Mouse (Mus musculus) left cerebral cortex, postnatal 25 days (tissue): ENCODE measurements at regions not wholly inside any gene's neighbourhood (a gene's known extent, or its start where the extent isn't known, plus 50 kb on each side); places are given as distances from the start of the nearest gene placed in this dataset.
"Not testable (repeated sequence)": the region's sequence is repeated elsewhere in the genome, so short reads cannot be mapped to it uniquely, and the experiment has no call there.

Experiments
- DNase-seq, 2 experiments: peaks; one replicate each; pipeline ENCODE4 v3.0.0; 2022; ENCODE audit warnings: low spot score in 2 of 2, mixed read lengths in 1 of 2
- intact Hi-C: fragments of 180-260 bp; cut with DNase I; formaldehyde crosslinking; loops from one replicate; pipeline ENCODE4 v1.15.1; 2025

DNA sequence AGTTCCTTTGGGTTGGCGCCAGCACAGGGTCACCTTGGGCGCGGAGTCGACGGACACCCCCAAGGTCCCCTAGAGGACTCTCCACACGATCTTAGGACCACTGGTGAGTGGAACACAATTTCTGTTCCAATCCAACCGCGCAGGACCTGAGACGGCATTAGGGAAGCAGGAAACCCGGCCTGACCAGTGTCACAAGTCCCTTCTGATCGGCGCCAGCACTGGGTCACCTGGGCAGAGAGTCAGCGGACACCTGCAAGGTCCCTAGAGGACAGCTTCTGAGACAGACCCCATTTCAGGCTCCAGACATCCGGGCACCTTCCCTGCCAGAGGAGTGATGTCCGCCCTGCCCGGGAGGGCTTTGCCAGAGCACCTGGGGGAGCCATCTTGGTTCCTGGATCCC lies 74.2 kb upstream of the Cdh13 start:
- DNase-seq: not testable (repeated sequence)

DNA sequence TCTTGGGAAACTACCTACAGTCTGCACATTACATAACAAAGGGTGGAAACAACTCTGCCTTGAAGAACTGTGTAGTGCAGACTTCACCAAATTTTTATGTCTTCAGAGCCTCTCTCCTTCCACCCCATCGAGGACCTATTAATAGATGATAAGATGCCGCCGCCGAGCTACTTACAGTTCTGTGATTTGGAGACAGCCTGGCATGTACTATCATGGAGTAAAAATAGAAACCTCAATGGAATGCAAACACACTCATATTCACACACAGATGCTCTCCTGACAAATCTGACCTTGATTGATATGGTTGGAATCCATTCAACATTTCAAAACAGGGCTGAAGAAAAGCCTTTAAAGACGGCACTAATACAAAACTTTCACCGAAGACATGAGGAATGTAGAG lies 92.7 kb upstream of the Cdh13 start:
- peak in 1 of 2 experiments; percentile 28 for DNase-seq
- intact Hi-C loops: no loop called here

More for the DNA sequence above, 74.2 kb upstream of the Cdh13 start:
- intact Hi-C loops: not testable (repeated sequence)

DNA sequence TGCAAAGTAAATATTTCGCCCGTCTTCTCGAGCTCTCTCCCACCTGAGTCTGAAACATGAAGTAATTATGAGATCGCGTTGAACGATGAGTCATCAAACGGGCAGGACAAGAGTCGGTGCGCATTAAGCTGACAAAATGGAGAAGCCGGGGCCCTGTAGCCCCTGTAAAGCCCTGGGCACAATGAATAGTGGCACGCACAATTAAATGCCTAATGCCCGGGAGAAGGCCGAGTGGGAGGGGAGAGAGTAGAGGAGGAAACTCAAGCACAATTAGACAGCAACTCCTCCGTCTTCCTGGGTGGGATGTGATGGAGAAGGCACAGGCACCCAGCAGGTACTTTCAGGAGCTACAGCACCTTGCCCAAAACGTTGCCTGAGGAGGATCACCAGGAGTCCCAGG lies 94.3 kb upstream of the Cdh13 start:
- DNase-seq: no peak
- intact Hi-C loops: no loop called here

DNA sequence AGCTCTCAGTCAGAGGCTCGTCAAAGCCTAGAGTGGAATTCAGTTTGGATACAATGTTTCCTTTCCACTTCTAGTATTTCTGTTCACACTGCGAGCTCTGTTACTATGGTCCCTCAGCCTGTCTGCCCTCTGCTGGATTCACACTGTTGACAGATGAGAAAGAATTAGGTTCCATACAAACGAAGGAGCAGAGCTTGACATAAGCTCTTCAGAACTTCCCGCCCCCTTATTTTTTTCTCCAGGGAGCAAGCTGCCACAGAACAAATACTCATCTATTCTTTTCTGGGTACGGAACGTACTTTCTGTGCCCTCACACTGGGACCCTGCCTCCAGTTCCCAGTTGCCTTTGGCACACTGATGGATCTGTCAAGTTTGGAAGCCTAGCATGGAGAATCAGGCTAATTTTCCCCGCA lies 114.5 kb upstream of the Cdh13 start:
- peak in 1 of 2 experiments; percentile 22 for DNase-seq
- intact Hi-C loops: loop anchor here (10.0 kb wide), 1 partner anchor 234 kb away; no protein-coding TSS in a partner anchor

DNA sequence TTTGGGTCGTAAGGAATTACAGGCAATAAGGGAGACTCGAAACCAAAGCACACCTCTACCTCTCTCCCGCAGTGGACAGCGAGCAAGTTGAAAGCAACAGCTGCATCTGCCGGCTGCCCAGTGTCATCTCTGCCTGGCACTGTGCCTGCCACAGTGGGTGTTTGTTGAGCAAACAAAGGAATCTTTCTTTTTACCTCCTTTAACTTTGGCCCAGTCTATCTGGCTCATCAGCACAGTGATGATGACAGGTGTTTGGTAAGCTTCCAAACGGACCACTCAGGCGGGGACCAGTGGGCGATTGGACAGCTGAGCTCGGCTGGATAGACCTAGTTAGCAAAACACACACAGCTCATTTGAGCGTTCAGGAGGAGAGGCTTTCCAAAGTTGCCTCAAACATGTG lies 121.4 kb upstream of the Cdh13 start:
- intact Hi-C loops: loop anchor here (10.0 kb wide), 1 partner anchor 227 kb away; no protein-coding TSS in a partner anchor
- DNase-seq: peak; percentile 38 to 61

DNA sequence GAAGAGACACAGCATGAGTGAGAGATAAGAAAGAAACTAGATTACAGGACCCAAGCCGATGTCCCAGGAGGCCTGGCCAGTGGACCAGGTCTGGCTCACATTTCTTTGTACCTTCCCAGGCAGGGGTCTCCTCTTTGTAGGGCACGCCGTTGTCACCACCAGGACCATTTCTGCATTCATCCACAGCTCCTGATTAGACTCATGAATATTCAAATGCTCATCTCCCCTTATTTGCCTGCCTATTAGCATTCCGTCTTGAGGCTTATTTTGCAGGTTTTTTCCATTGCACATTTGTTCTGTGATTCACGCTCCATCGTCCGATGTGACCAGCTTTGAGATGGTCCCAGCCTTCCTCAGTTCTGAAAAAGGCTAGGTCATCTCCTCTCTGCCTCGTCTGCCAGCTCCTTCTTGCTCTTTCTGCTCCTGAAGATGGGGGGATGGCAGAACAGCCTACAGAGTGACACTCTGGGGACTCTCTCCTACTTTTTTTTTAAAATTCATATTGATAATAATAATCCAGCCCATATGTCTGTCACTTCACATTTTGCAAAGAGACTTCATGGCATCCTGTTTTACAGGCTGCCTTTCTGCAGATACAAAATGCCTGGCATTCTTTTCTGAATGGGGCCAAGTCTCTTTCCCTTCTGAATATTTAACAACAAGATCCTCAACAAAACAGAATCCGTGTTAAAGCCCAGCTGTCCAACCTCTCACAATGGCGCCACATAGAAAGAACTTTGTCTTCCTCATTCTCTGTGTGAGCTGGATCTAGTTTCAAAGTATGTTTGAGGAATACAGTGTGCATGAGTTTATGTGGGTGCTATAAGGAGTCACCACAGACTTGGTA lies 136.0 kb upstream of the Cdh13 start:
- intact Hi-C loops: no loop called here
- peak in 1 of 2 experiments; percentile 31 for DNase-seq

DNA sequence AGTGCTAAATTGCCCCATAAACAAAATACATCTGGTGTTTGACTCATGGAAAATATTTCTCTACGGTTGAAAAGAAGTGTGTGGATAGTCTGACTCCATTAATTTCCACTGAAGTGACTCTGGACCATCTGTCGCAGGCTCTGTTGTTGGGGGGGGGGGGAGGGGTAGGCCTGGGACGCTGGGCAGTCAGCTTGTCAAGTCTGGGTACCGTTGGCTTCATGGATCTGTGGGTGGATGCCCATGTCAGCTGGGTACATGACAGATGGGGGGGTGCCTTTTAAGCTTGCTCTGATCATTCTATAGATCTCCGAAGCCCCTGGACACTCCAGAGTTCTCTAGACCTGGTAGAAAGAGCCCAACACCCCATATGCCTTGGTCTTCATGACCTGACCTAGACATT lies 139.0 kb upstream of the Cdh13 start:
- DNase-seq: no peak
- intact Hi-C loops: no loop called here

DNA sequence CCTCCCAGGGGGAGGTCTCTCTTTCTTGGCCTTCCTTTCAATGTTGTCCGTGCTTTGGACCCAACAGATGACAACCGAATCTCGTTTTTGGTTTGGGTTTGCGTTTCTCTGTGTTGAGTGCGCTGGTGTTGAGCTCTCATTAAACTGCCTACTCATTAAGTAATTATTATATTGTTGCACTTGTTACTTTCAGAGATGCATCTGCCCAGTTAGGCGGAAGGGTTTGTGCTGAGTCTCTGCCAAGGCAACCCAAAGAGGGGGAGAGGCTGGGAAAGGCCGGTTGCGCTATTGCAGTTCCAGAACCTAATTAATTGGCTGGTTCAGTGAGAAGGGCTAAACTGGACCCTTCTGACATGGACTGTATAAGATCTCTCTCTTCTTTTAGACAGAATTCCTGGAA lies 141.2 kb upstream of the Cdh13 start:
- intact Hi-C loops: no loop called here
- DNase-seq: no peak

DNA sequence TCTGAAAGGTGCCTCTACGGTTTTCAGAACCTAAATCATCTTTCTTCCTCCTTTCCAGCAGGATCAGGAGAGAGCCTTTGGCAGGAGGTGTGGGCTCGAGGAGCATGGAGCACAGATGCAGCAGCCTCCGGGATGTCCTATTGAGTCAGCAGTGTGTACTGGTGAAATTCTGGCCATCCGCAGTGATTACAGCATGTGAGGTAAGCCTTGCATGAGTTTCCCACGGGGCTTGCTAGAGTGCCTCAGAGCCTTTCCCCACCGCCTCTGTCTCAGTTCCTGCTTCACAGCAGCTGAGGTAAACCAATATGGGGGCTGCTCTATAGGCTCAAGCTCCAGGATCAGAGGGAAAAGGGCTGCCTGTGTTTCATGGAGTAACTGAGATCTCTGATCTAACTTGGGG lies 143.6 kb upstream of the Cdh13 start:
- no peak for DNase-seq
- intact Hi-C loops: no loop called here

DNA sequence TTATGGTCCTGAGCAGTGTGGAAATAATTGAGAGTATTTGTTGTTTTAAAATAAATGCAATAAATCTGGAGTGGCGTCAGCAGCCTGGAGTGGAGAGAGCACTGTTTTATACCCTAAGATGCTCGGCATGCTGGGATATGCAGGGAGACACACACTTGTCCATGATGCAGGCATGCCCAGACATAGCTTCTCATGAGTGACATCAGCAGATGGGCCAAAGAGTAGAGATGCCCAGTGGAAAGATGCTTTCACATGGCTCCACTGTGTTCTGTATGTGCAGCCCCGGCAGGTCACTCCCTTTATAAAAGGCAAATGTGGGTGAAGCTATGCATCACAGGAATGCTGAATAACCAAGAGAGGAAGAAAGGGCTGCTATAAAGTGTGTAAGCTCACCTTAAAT lies 145.7 kb upstream of the Cdh13 start:
- no peak for DNase-seq
- intact Hi-C loops: no loop called here

DNA sequence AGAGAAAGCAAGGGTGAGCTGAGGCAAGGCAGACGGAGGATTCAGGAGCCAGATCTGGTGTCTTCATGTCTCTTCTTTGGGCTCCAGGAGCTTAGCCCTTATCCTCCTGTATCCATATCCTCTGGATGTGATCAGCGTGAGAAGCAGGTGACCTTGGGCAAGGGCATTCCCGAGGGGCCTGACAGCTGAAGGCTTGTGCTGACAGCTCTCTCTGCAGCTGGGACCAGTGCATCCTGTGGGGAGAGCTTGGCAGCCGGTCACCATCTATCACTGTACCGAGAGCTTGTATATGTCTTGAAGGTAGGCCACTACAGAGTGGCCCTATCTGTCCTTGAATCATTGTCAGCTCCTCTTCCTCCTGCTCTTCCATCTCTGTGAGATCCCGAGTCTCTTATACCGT lies 158.5 kb upstream of the Cdh13 start:
- intact Hi-C loops: no loop called here
- no peak for DNase-seq

DNA sequence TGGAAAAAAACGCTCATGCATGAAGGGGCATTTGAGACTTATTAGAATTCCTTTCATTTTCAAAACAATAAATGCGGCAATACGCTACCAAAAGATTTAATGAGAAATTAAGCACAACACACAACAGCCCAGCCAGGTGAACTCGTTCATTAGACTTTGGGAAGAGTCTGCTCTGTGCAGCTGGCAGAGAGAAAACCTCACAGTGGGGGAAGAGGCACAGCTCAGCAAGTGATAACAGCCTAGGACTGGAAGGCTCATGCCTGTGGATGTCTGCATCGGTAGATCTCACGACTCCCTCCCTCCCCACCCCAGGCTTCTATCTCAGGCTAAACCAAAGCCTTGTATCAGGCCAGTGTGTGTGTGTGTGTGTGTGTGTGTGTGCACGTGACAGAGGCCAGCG lies 169.3 kb upstream of the Cdh13 start:
- peak in 1 of 2 experiments; percentile 12 for DNase-seq
- intact Hi-C loops: no loop called here

DNA sequence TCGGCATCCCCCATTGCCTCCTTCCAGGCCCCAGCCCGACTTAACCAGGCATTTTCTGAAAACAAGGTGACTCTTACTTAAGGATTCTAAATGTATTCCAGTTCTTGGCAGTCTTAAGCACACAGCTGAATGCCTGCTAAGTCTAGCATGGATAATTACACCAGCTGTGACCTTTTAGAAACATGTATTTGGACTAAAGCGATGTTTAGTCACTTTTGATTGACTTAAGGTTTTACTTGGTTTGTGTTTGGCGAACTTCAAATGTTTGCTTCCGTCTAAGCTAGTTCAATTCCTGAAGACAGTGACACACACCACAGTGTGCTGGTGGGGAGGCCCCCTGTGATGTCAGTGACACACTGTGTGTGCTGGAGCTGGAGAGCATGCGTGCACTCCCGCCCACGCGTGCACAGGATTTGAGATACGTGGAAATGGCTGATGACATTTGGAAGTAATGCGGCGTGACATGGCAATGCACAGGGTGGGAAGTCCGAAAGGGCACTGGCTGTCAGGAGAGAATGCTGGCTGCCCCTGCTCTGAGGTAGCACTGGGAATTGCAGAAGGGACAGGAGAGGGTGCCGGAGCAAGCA lies 179.0 kb upstream of the Cdh13 start:
- peak in 1 of 2 experiments; percentile 17 for DNase-seq
- intact Hi-C loops: no loop called here

DNA sequence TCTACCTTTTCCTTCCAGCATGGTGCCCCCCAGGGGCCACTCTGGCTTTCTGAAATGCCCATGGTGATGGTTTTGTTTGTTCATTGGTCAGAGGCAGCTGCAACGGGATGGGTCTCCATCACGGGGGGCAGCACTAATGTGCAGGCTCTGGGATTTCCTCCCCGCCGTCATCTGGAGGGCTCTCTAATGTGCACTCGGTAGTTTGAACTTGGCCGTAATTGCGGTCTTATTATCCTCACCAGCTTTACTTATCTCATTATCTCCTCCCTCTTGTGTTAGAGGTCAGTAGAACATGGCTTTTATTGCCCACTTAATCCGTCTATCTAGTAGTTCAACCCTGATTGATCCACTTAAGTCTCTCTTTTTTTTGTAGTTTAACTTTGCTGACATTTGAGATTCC lies 182.2 kb upstream of the Cdh13 start:
- intact Hi-C loops: no loop called here
- no peak for DNase-seq

DNA sequence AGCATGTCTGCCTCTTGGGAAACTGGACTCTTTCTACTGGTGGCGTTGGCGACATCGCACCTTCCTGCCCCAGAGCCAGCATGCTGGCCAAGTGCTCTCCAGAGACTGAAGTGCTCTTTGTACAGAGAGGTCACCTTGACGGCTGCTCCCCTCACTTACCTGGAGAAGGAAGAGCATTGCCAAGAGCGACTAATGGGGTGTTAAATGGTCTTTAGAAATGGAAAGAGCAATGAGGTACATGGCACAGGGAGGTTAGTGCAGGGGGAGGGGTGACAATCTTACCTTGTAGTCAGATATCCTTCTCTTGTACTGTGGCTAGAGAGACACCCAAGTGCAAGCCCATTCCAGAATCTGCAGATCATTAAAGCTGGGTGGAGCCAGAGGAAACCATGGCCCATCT lies 220.8 kb upstream of the Cdh13 start:
- no peak for DNase-seq
- intact Hi-C loops: no loop called here

DNA sequence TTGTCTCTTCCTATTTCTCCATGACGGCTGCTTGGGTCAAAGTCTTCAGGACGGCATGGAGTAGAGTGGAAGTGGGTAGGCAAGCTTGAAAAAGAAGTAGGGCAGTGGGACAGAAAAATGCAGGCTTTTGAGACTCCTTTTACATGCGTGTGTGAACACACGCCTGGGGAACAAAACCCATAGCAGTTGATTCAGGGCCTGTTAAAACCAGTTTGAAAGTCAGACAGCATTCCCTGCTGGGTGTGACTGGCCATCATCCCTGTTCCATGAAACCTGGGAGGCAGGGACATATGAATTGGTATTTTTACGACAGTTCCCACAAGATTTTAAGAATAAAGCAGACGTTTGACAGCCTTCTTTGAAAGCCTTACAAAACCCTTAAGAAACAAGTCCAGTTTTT lies 226.8 kb upstream of the Cdh13 start:
- intact Hi-C loops: no loop called here
- no peak for DNase-seq

DNA sequence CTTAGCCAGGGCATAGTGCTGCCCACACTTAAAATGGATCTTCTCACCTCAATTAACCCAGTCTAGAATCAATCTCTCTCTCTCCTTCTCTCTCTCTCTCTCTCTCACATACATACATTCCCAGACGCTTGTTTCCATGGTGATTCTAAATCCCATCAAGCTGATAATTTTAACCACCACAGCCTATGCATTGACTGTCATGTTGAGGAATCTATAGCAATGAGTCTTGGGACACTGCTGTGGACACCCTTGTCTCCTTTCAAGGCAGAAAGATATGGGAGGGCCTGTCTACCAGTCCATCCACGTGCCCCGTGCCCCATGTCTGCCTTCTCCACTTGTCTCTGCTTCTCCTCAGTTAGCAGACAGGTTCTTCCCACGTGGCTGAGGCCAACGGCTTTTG lies 228.0 kb upstream of the Cdh13 start:
- intact Hi-C loops: no loop called here
- peak; percentile 14 to 23 for DNase-seq

DNA sequence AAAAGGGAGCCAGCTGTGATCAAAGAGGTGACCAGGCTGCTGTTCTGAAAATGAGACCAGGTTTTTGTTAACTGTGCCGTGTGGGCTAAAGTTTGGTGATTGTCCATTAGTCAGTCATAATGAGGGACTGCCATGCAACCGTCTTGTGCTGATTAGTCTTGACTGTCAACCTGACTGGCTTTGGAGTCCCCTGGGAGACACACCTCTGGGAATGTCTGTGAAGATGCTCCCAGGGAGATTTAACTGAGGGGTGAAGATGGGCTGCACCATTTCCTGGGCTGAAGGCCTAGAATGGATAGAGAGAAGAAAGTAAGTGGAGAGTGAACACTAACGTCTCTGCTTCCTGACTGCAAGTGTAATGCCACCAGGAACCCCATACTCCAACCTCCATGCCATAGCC lies 233.1 kb upstream of the Cdh13 start:
- intact Hi-C loops: no loop called here
- DNase-seq: no peak

DNA sequence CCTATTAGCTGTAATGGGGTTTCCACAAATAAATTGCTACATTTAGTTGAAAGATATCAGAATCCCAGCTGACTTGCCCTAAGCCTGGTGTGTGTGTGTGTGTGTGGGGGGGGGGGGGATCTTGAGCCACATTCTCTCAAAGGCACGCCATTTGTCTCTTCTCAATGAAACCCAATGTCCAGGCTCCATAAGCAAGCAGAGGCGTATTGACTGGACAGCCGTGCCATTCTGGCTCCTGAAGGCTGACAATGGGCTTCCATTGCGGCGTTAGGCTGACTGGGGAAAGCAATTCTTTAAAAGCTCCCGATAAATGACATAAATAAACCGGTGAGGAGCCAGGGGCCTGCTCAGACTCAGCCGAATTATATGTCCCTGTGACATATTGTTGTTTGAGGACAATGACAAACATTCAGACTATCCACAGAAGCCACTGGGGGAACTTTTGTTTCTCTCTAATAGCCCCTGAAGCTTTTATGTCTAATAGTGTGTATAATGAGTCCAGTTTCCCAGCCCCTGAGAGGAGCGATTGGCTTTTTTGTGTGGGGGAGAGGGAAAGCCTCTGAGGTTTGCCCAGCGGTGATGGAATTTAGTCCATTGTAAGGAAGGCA lies 240.6 kb upstream of the Mphosph6 start:
- intact Hi-C loops: no loop called here
- DNase-seq: no peak

DNA sequence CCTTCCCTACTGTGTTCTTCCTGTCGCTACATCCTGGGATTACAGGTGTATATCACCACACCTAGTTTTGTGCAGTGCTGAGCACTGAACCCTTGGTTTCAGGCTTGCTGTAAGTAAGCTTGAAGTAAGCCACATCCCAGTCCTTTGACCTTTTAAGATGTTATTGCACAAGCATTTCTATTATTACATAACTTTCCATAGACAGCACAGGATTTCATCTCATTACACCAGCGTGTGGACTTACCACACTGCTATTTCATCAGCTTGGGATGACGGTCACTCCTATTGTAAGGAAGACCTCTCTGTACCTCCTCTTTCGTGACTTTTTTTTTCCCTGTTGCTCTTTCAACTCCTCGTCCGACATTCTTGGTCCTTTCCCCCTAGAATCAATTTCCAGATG lies 239.5 kb upstream of the Mphosph6 start:
- intact Hi-C loops: no loop called here
- no peak for DNase-seq

DNA sequence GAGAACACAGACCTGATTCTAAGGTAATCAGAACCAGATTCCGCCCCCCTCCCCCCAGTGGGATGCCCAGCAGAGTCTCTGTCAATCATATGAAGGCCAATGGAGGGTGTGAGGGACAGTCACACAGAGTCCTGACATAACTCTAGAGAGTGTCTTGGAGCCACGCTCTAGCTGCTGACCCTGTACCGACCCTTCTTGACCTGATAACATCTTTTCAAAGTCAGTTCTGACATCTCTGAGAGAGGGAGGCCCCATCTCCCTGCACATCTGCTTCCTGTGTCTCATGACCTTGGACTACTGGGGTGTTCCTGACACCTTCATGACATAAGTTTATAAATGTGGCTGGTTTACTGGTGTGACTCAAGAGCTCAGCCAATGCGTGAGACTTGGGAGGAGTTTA lies 236.1 kb upstream of the Mphosph6 start:
- intact Hi-C loops: no loop called here
- DNase-seq: no peak
